Mouse (Mus musculus): ENCODE results near the gene Tcf20. TPM values are rescaled to one million over a fixed set of nuclear protein-coding genes. Genes with fewer than 3 reads are reported as not detected.

Gene Tcf20
- polyA plus RNA-seq, 1 experiment from 2014 or later: 7.0 TPM

- no peaks in the 10 kb centered on the region for H3K9me3 ChIP-seq
- peaks cover 12% of the 10 kb centered on the region for H3K4me1 ChIP-seq (replicated peaks)
- H3K4me3 ChIP-seq (replicated peaks): no peak overlapping the region
- 74% methylated on average over 6 of the region's 6 CpGs for WGBS
- no peak overlapping the region for H3K9ac ChIP-seq
- peaks cover 4% of the 10 kb centered on the region; the same call in 1 of the 2 replicates for H3K27me3 ChIP-seq (replicated peaks)
- ATAC-seq: no peak
- H3K36me3 ChIP-seq: no peaks in the 10 kb centered on the region
- H3K4me2 ChIP-seq (replicated peaks): no peak overlapping the region
- no peak overlapping the region for H3K27ac ChIP-seq
Observed at GRCm38 (mm10) chr15:82989190-82989704, 1.6 kb upstream of the Tcf20 start.

GRCm38 (mm10) chr15:82987014-82987731 lies 499 bp downstream of the Tcf20 start:
- H3K9me3 ChIP-seq: no peaks in the 10 kb centered on the region
- peaks cover 22% of the 10 kb centered on the region for H3K4me1 ChIP-seq (replicated peaks)
- no peaks in the 10 kb centered on the region for H3K36me3 ChIP-seq
- peak overlapping the region; percentile 41 for H3K4me3 ChIP-seq (replicated peaks)
- peaks cover 4% of the 10 kb centered on the region; the same call in 1 of the 2 replicates for H3K27me3 ChIP-seq (replicated peaks)
- peak overlapping the region; percentile 93 for H3K4me2 ChIP-seq (replicated peaks)
- ATAC-seq: peak; percentile 40; the same call in 1 of the 2 replicates
- WGBS: 1% methylated on average over 38 of the region's 38 CpGs
- no peak overlapping the region for H3K27ac ChIP-seq
- H3K9ac ChIP-seq: peak overlapping the region; percentile 34

- no peaks in the 10 kb centered on the region for H3K36me3 ChIP-seq
- H3K27me3 ChIP-seq (replicated peaks): peaks cover 8% of the 10 kb centered on the region; the same call in 1 of the 2 replicates
- H3K9me3 ChIP-seq: no peaks in the 10 kb centered on the region
- H3K9ac ChIP-seq: no peak overlapping the region
- no peak overlapping the region for H3K4me2 ChIP-seq (replicated peaks)
- H3K4me3 ChIP-seq (replicated peaks): no peak overlapping the region
- H3K27ac ChIP-seq: 0 out of 2 replicates have a peak overlapping the region, but pooled peaks have one; percentile 8
- no peak for ATAC-seq
- 59% methylated on average over 7 of the region's 7 CpGs for WGBS
- peaks cover 33% of the 10 kb centered on the region for H3K4me1 ChIP-seq (replicated peaks)
Observed at GRCm38 (mm10) chr15:82984574-82984973, 3.1 kb downstream of the Tcf20 start.

GRCm38 (mm10) chr15:82984097-82984496 lies 3.6 kb downstream of the Tcf20 start:
- 47% methylated on average over 4 of the region's 4 CpGs for WGBS
- Histone ChIP-seq H3K9me3 (no peaks in the 10 kb centered on the region), H3K27ac (no peak overlapping the region), H3K9ac (no peak overlapping the region), H3K36me3 (no peaks in the 10 kb centered on the region), H3K4me2 (replicated peaks) (no peak overlapping the region), H3K4me1 (replicated peaks) (peaks cover 33% of the 10 kb centered on the region), H3K27me3 (replicated peaks) (peaks cover 8% of the 10 kb centered on the region; the same call in 1 of the 2 replicates), H3K4me3 (replicated peaks) (no peak overlapping the region)
- no peak for ATAC-seq

GRCm38 (mm10) chr15:82983416-82984026 lies 4.2 kb downstream of the Tcf20 start:
- Histone ChIP-seq H3K27ac (peak overlapping the region; percentile 51), H3K4me1 (replicated peaks) (peaks cover 33% of the 10 kb centered on the region), H3K4me2 (replicated peaks) (no peak overlapping the region), H3K27me3 (replicated peaks) (peaks cover 8% of the 10 kb centered on the region; the same call in 1 of the 2 replicates), H3K36me3 (no peaks in the 10 kb centered on the region), H3K9ac (no peak overlapping the region), H3K4me3 (replicated peaks) (no peak overlapping the region), H3K9me3 (no peaks in the 10 kb centered on the region)
- no peak for ATAC-seq
- WGBS: 28% methylated on average over 9 of the region's 9 CpGs

GRCm38 (mm10) chr15:82982724-82983415 lies 4.8 kb downstream of the Tcf20 start:
- no peaks in the 10 kb centered on the region for H3K36me3 ChIP-seq
- no peak overlapping the region for H3K9ac ChIP-seq
- no peak overlapping the region for H3K4me3 ChIP-seq (replicated peaks)
- 12% methylated on average over 17 of the region's 18 CpGs for WGBS
- H3K4me1 ChIP-seq (replicated peaks): peaks cover 33% of the 10 kb centered on the region
- H3K4me2 ChIP-seq (replicated peaks): peak overlapping the region; percentile 36
- H3K9me3 ChIP-seq: no peaks in the 10 kb centered on the region
- peak overlapping the region; percentile 51; the same call in 1 of the 2 replicates for H3K27ac ChIP-seq
- H3K27me3 ChIP-seq (replicated peaks): peaks cover 8% of the 10 kb centered on the region; the same call in 1 of the 2 replicates
- no peak for ATAC-seq

GRCm38 (mm10) chr15:82981676-82982520 lies 5.8 kb downstream of the Tcf20 start:
- Histone ChIP-seq H3K4me2 (replicated peaks) (no peak overlapping the region), H3K9ac (no peak overlapping the region), H3K27me3 (replicated peaks) (peaks cover 8% of the 10 kb centered on the region; the same call in 1 of the 2 replicates), H3K9me3 (no peaks in the 10 kb centered on the region), H3K4me1 (replicated peaks) (peaks cover 28% of the 10 kb centered on the region), H3K27ac (no peak overlapping the region), H3K36me3 (no peaks in the 10 kb centered on the region), H3K4me3 (replicated peaks) (no peak overlapping the region)
- WGBS: 47% methylated on average over 15 of the region's 15 CpGs
- ATAC-seq: no peak

GRCm38 (mm10) chr15:82979531-82979930 lies 8.1 kb downstream of the Tcf20 start:
- Histone ChIP-seq H3K4me3 (replicated peaks) (no peak overlapping the region), H3K9ac (no peak overlapping the region), H3K27ac (no peak overlapping the region), H3K27me3 (replicated peaks) (0 out of 2 replicates have a peak, but pooled peaks cover 4% of the 10 kb centered on the region), H3K9me3 (no peaks in the 10 kb centered on the region), H3K36me3 (no peaks in the 10 kb centered on the region), H3K4me2 (replicated peaks) (no peak overlapping the region), H3K4me1 (replicated peaks) (peaks cover 25% of the 10 kb centered on the region)
- 92% methylated on average over 1 of the region's 1 CpGs for WGBS
- no peak for ATAC-seq

- H3K9me3 ChIP-seq: no peaks in the 10 kb centered on the region
- ATAC-seq: no peak
- no peaks in the 10 kb centered on the region for H3K36me3 ChIP-seq
- WGBS: 87% methylated on average over 1 of the region's 1 CpGs
- H3K4me1 ChIP-seq (replicated peaks): peaks cover 3% of the 10 kb centered on the region
- H3K27ac ChIP-seq: no peak overlapping the region
- no peak overlapping the region for H3K4me3 ChIP-seq (replicated peaks)
- H3K9ac ChIP-seq: no peak overlapping the region
- H3K4me2 ChIP-seq (replicated peaks): no peak overlapping the region
- no peaks in the 10 kb centered on the region for H3K27me3 ChIP-seq (replicated peaks)
Observed at GRCm38 (mm10) chr15:82974471-82974870, 13.2 kb downstream of the Tcf20 start.

GRCm38 (mm10) chr15:82969206-82969721 lies 18.4 kb downstream of the Tcf20 start:
- Histone ChIP-seq H3K27ac (peak overlapping the region; percentile 39), H3K36me3 (no peaks in the 10 kb centered on the region), H3K4me1 (replicated peaks) (peaks cover 22% of the 10 kb centered on the region), H3K27me3 (replicated peaks) (peaks cover 3% of the 10 kb centered on the region; the same call in 1 of the 2 replicates), H3K4me2 (replicated peaks) (no peak overlapping the region), H3K9ac (no peak overlapping the region), H3K9me3 (no peaks in the 10 kb centered on the region), H3K4me3 (replicated peaks) (no peak overlapping the region)
- 31% methylated on average over 6 of the region's 6 CpGs for WGBS
- ATAC-seq: peak; percentile 32; the same call in 1 of the 2 replicates

- peak; percentile 57 for ATAC-seq
- Histone ChIP-seq H3K4me2 (replicated peaks) (peak overlapping the region; percentile 57), H3K36me3 (no peaks in the 10 kb centered on the region), H3K4me1 (replicated peaks) (peaks cover 24% of the 10 kb centered on the region), H3K9ac (no peak overlapping the region; the same call in 1 of the 2 replicates), H3K9me3 (no peaks in the 10 kb centered on the region), H3K27ac (peak overlapping the region; percentile 39), H3K4me3 (replicated peaks) (peak overlapping the region; percentile 11; the same call in 1 of the 2 replicates), H3K27me3 (replicated peaks) (peaks cover 3% of the 10 kb centered on the region; the same call in 1 of the 2 replicates)
- WGBS: 4% methylated on average over 22 of the region's 22 CpGs
Observed at GRCm38 (mm10) chr15:82968449-82968848, 19.2 kb downstream of the Tcf20 start.

Measured in intestine, embryonic 15.5 days (tissue).